Mouse (Mus musculus) lung, adult 2 months (tissue): ENCODE data around the gene Cdc14a.

Experiments
- CTCF ChIP-seq: fragments of 200-500 bp; IDR thresholded peaks from 2 replicates; pipeline ENCODE4 v1.5.1; 2011; ENCODE audit warnings: mild to moderate bottlenecking, low read length, control low read depth; ENCODE audit not compliant: insufficient read depth
- POLR2A ChIP-seq: fragments of 200-500 bp; IDR thresholded peaks from 2 replicates; pipeline ENCODE4 v1.6.1; 2011; ENCODE audit warnings: low read depth, mild to moderate bottlenecking, control low read depth, low read length, borderline replicate concordance; ENCODE audit errors: extremely low read depth

DNA sequence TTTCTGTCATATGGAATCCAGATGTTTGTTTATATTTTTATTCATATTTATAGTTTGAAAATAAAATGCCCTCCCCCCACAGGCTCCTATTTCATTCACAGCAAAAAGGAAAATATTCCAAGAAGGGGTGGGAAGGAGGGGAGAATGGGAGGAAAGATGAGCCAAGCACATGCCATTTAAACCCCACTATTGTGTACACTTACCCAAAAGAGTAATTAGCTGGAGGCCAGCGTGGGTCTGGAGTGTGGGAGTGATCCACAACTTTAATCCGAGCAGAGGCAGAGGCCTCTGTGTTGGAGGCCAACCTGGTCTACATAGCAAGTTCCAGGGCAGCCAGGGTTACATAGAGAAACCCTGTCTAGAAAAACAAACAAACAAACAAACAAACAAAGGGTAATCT, 40.5 kb upstream of the Cdc14a start:
- no peak for TF ChIP-seq CTCF
- no peak for TF ChIP-seq POLR2A
